Mouse (Mus musculus) intestine, embryonic 14.5 days (tissue): ENCODE measurements at regions not wholly inside any gene's neighbourhood (a gene's known extent, or its start where the extent isn't known, plus 50 kb on each side); places are given as distances from the start of the nearest gene placed in this dataset.

Source experiments
- ATAC-seq: fragments of 200-750 bp; cut with Nextera tagmentation; replicated peaks from 2 replicates; pipeline ENCODE4 v1.8.0; 2017; ENCODE audit warnings: low read depth, moderate number of reproducible peaks, moderate TSS enrichment, moderate library complexity; ENCODE audit not compliant: low FRiP score, low TSS enrichment
- DNase-seq: peaks from one replicate; pipeline ENCODE4 v3.0.0-alpha.2; 2018; ENCODE audit warnings: low spot score
- H3K27ac ChIP-seq: fragments of 300-500 bp; sonication (generic); 2 replicates; pipeline ENCODE4 v1.5.1; 2014; ENCODE audit warnings: low read depth, mild to moderate bottlenecking, control low read depth
- H3K27me3 ChIP-seq: fragments of 300-500 bp; sonication (generic); replicated peaks from 2 replicates; pipeline ENCODE4 v1.6.1; 2014; ENCODE audit warnings: low read length, control low read depth; ENCODE audit not compliant: control insufficient read depth, insufficient read depth
- H3K36me3 ChIP-seq: fragments of 300-500 bp; sonication (generic); 2 replicates; pipeline ENCODE4 v1.6.1; 2014; ENCODE audit warnings: low read length, control low read depth; ENCODE audit not compliant: control insufficient read depth, insufficient read depth
- H3K4me1 ChIP-seq: fragments of 300-500 bp; sonication (generic); replicated peaks from 2 replicates; pipeline ENCODE4 v1.6.1; 2014; ENCODE audit warnings: low read length, control low read depth, mixed read lengths; ENCODE audit not compliant: control insufficient read depth, insufficient read depth
- H3K4me2 ChIP-seq: fragments of 300-500 bp; sonication (generic); 2 replicates; pipeline ENCODE4 v1.6.1; 2014; ENCODE audit warnings: low read length
- H3K4me3 ChIP-seq: fragments of 300-500 bp; sonication (generic); 2 replicates; pipeline ENCODE4 v1.5.1; 2014; ENCODE audit warnings: low read depth, low read length, control low read depth, mixed read lengths
- H3K9ac ChIP-seq: fragments of 300-500 bp; sonication (generic); 2 replicates; pipeline ENCODE4 v1.6.1; 2014; ENCODE audit warnings: mild to moderate bottlenecking, low read length
- H3K9me3 ChIP-seq: fragments of 300-500 bp; sonication (generic); 2 replicates; pipeline ENCODE4 v1.6.1; 2016; ENCODE audit warnings: low read length, control low read depth; ENCODE audit not compliant: control insufficient read depth
- WGBS: fragments of 180-500 bp; shearing (Covaris S2); extraction: QIAGEN DNeasy Blood & Tissue Kit; methylation state at CpG from one replicate; pipeline ENCODE4 v1.1.7; 2014; 5-methylcytosine and 5-hydroxymethylcytosine counted together

DNA sequence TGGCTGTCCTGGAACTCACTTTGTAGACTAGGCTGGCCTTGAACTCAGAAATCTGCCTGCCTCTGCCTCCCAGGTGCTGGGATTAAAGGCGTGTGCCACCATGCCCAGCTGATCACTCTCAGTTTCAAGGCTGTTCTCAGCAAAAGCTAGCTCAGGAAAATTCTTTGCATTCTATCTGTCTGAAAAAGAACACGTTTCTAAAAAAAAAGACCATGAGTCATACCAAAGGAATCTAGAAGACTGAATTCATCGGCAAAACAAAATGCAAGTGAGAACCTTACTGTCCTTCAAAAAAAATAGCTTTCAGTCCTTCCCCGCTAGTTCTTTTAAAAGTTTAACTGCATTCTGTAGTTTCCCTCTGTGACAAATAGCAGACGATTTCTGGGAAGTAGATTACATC lies 596.3 kb upstream of the Syt1 start:
- Histone ChIP-seq H3K36me3 (no peaks in the 10 kb centered on the region), H3K4me1 (no peaks in the 10 kb centered on the region), H3K9ac (no peak overlapping the region), H3K4me2 (no peak overlapping the region), H3K27me3 (no peaks in the 10 kb centered on the region), H3K4me3 (no peak overlapping the region), H3K9me3 (no peaks in the 10 kb centered on the region), H3K27ac (no peak overlapping the region)
- DNase-seq (no peak), ATAC-seq (no peak)
- 56% methylated on average over 5 of the region's 5 CpGs for WGBS

DNA sequence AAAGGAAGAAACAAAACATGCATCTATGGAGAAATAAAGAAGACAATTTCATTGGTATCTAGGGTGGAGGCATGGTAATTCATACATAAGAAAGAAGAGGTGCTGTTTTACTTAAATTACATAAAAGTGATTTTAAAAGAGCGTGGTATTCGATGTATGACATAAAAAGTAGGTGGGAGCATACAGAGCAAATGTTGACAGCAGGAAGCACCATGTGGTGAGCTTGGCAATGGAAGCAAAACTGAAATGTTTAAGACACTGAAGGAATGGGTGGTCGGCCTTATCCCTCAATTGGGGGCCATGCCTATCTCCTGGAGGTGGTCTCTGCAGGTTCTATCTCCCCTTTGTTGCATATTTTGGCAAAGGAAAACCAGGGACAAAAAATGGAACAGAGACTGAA lies 592.5 kb upstream of the Syt1 start:
- WGBS: 76% methylated on average over 3 of the region's 3 CpGs
- no peak overlapping the region for H3K9ac ChIP-seq
- no peak overlapping the region for H3K27ac ChIP-seq
- H3K4me2 ChIP-seq: no peak overlapping the region
- no peaks in the 10 kb centered on the region for H3K36me3 ChIP-seq
- ATAC-seq: no peak
- H3K4me1 ChIP-seq: no peaks in the 10 kb centered on the region
- no peak for DNase-seq
- no peak overlapping the region for H3K4me3 ChIP-seq
- H3K9me3 ChIP-seq: no peaks in the 10 kb centered on the region
- H3K27me3 ChIP-seq: no peaks in the 10 kb centered on the region

DNA sequence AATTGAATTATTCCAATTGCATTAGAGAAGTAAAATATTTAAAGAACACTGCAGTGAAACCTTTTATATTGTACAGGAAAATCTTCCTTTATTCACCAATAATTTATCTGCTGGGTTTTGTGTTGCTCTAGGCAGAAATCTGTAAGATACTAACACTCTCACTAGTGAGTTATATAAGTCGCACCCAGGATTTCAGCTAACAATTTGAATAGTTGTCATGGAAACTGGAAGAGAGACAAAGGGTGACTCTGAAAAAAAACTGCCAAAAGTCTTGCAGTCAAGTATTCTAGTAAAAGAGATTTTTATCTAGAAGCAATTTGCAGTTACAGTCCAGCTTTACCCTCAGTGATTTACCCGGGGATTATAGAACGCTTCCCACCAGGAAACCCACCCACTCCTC lies 587.8 kb upstream of the Syt1 start:
- no peak overlapping the region for H3K4me2 ChIP-seq
- ATAC-seq (no peak), DNase-seq (no peak)
- H3K27ac ChIP-seq: no peak overlapping the region
- no peak overlapping the region for H3K4me3 ChIP-seq
- no peaks in the 10 kb centered on the region for H3K27me3 ChIP-seq
- WGBS: 79% methylated on average over 3 of the region's 3 CpGs
- H3K36me3 ChIP-seq: no peaks in the 10 kb centered on the region
- H3K9ac ChIP-seq: no peak overlapping the region
- no peaks in the 10 kb centered on the region for H3K9me3 ChIP-seq
- no peaks in the 10 kb centered on the region for H3K4me1 ChIP-seq

GRCm38 (mm10) chr10:109573200-109573599 lies 562.4 kb upstream of the Syt1 start:
- H3K9me3 ChIP-seq: no peaks in the 10 kb centered on the region
- 93% methylated on average over 4 of the region's 4 CpGs for WGBS
- no peaks in the 10 kb centered on the region for H3K27me3 ChIP-seq
- H3K4me2 ChIP-seq: no peak overlapping the region
- H3K4me3 ChIP-seq: no peak overlapping the region
- H3K27ac ChIP-seq: no peak overlapping the region
- no peaks in the 10 kb centered on the region for H3K36me3 ChIP-seq
- ATAC-seq: no peak
- no peaks in the 10 kb centered on the region for H3K4me1 ChIP-seq
- no peak for DNase-seq
- H3K9ac ChIP-seq: no peak overlapping the region

DNA sequence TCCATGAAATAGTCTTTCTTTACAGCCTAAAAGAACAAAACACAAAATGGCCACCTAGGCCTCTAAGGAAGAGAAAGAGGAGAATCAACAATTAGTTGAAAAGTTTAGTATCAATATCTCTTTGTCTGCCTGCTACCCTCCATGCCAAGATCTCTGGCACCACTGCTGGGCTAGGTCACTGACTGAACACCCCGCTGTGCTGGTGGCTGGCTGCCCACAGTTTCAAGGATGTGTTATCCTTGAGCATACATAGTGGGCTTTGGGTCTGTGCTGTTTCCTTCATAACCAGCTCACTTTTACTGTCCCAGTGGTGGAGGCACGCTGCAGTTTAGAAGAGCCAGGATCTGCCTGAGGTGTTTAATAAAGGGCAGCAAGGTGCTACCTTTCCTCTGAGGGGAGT lies 559.0 kb upstream of the Syt1 start:
- H3K4me3 ChIP-seq: no peak overlapping the region
- no peaks in the 10 kb centered on the region for H3K36me3 ChIP-seq
- no peaks in the 10 kb centered on the region for H3K9me3 ChIP-seq
- H3K9ac ChIP-seq: no peak overlapping the region
- H3K4me1 ChIP-seq: no peaks in the 10 kb centered on the region
- 90% methylated on average over 2 of the region's 2 CpGs for WGBS
- ATAC-seq: no peak
- no peaks in the 10 kb centered on the region for H3K27me3 ChIP-seq
- no peak overlapping the region for H3K4me2 ChIP-seq
- H3K27ac ChIP-seq: no peak overlapping the region
- DNase-seq: no peak

GRCm38 (mm10) chr10:109566675-109567074 lies 555.9 kb upstream of the Syt1 start:
- Histone ChIP-seq H3K4me1 (no peaks in the 10 kb centered on the region), H3K27me3 (no peaks in the 10 kb centered on the region), H3K36me3 (no peaks in the 10 kb centered on the region), H3K9me3 (no peaks in the 10 kb centered on the region), H3K4me2 (no peak overlapping the region), H3K9ac (no peak overlapping the region), H3K4me3 (no peak overlapping the region), H3K27ac (no peak overlapping the region)
- WGBS: 75% methylated on average over 2 of the region's 2 CpGs
- DNase-seq: no peak
- ATAC-seq: no peak

GRCm38 (mm10) chr10:109561638-109562037 lies 550.9 kb upstream of the Syt1 start:
- no peak overlapping the region for H3K27ac ChIP-seq
- H3K27me3 ChIP-seq: no peaks in the 10 kb centered on the region
- H3K4me3 ChIP-seq: no peak overlapping the region
- no peak overlapping the region for H3K4me2 ChIP-seq
- 71% methylated on average over 2 of the region's 2 CpGs for WGBS
- ATAC-seq (no peak), DNase-seq (no peak)
- H3K36me3 ChIP-seq: no peaks in the 10 kb centered on the region
- no peak overlapping the region for H3K9ac ChIP-seq
- no peaks in the 10 kb centered on the region for H3K4me1 ChIP-seq
- H3K9me3 ChIP-seq: no peaks in the 10 kb centered on the region

DNA sequence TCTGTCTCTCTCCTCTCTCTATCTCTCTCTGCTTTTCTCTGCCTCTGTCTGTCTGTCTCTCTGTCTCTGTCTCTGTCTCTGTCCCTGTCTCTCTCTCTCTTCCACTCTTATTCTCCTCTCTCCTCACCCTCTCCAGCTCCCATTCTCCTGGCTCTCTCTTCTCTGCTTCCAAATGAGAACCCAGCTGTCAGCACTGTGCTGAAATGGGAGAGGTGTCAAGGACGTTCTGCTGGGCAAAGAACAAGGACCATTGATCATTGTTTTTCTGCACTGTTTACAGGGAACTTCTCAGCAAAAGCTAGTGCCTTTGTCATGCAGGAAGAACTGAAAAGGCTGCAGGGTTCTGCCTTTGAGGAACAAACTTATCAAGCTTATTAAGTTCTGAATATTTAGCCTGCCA lies 550.3 kb upstream of the Syt1 start:
- 11% methylated on average over 1 of the region's 1 CpGs for WGBS
- H3K9me3 ChIP-seq: no peaks in the 10 kb centered on the region
- no peak overlapping the region for H3K4me3 ChIP-seq
- DNase-seq (no peak), ATAC-seq (no peak)
- H3K36me3 ChIP-seq: no peaks in the 10 kb centered on the region
- H3K27ac ChIP-seq: no peak overlapping the region
- H3K4me2 ChIP-seq: no peak overlapping the region
- H3K4me1 ChIP-seq: no peaks in the 10 kb centered on the region
- no peak overlapping the region for H3K9ac ChIP-seq
- H3K27me3 ChIP-seq: no peaks in the 10 kb centered on the region

GRCm38 (mm10) chr10:109543301-109543700 lies 532.5 kb upstream of the Syt1 start:
- Histone ChIP-seq H3K27me3 (no peaks in the 10 kb centered on the region), H3K4me1 (no peaks in the 10 kb centered on the region), H3K36me3 (no peaks in the 10 kb centered on the region), H3K4me3 (no peak overlapping the region), H3K9ac (no peak overlapping the region), H3K27ac (no peak overlapping the region), H3K4me2 (no peak overlapping the region), H3K9me3 (no peaks in the 10 kb centered on the region)
- WGBS: 95% methylated on average over 1 of the region's 1 CpGs
- no peak for ATAC-seq
- no peak for DNase-seq
